Mouse (Mus musculus): ENCODE data around the gene Rnf144a.

GRCm38 (mm10) chr12:26379797-26380196, 35.3 kb downstream of the Rnf144a start:
- no peak for TF ChIP-seq CTCF (IDR thresholded peaks at IDR 0.05; ENCODE audit: control insufficient read depth, insufficient read depth, insufficient replicate concordance, low read depth, low read length)
- no peak for TF ChIP-seq POLR2A (IDR thresholded peaks at IDR 0.05; ENCODE audit: control insufficient read depth, low read depth, low read length)

All from testis, adult 2 months (tissue).